Mouse (Mus musculus): ENCODE measurements around the gene Zfp638.
A peak's percentile ranks its signal among the peaks of the same experiment; 100 is the strongest.

Zfp638 gene

GRCm38 (mm10) chr6:83888802-83889201, 21.9 kb downstream of the Zfp638 start:
- no peak for DNase-seq (ENCODE audit: extremely low read depth, insufficient read length, low spot score)

- DNase-seq (ENCODE audit: extremely low read depth, insufficient read length, low spot score), result no peak
Observed at GRCm38 (mm10) chr6:83890281-83891015, 23.5 kb downstream of the Zfp638 start.

GRCm38 (mm10) chr6:83891251-83891650, 24.3 kb downstream of the Zfp638 start:
- DNase-seq (ENCODE audit: extremely low read depth, insufficient read length, low spot score), result no peak

GRCm38 (mm10) chr6:83891687-83892086, 24.8 kb downstream of the Zfp638 start:
- DNase-seq (ENCODE audit: extremely low read depth, insufficient read length, low spot score), result no peak

- no peak for DNase-seq (ENCODE audit: extremely low read depth, insufficient read length, low spot score)
Observed at GRCm38 (mm10) chr6:83893086-83893485, 26.2 kb downstream of the Zfp638 start.

GRCm38 (mm10) chr6:83893584-83893983, 26.7 kb downstream of the Zfp638 start:
- DNase-seq (ENCODE audit: extremely low read depth, insufficient read length, low spot score), result no peak

GRCm38 (mm10) chr6:83899142-83899541, 32.2 kb downstream of the Zfp638 start:
- DNase-seq (ENCODE audit: extremely low read depth, insufficient read length, low spot score), result no peak

- DNase-seq (ENCODE audit: extremely low read depth, insufficient read length, low spot score), result no peak
Observed at GRCm38 (mm10) chr6:83905276-83905675, 38.4 kb downstream of the Zfp638 start.

- DNase-seq (ENCODE audit: extremely low read depth, insufficient read length, low spot score), result no peak
Observed at GRCm38 (mm10) chr6:83906659-83907058, 39.8 kb downstream of the Zfp638 start.

GRCm38 (mm10) chr6:83908386-83908785, 41.5 kb downstream of the Zfp638 start:
- no peak for DNase-seq (ENCODE audit: extremely low read depth, insufficient read length, low spot score)

- no peak for DNase-seq (ENCODE audit: extremely low read depth, insufficient read length, low spot score)
Observed at GRCm38 (mm10) chr6:83913710-83914109, 46.8 kb downstream of the Zfp638 start.

GRCm38 (mm10) chr6:83914183-83914719, 47.3 kb downstream of the Zfp638 start:
- peak; percentile 92 for DNase-seq (ENCODE audit: extremely low read depth, insufficient read length, low spot score)

- DNase-seq (ENCODE audit: extremely low read depth, insufficient read length, low spot score), result no peak
Observed at GRCm38 (mm10) chr6:83914720-83915271, 47.9 kb downstream of the Zfp638 start.

GRCm38 (mm10) chr6:83927418-83927817, 60.5 kb downstream of the Zfp638 start:
- DNase-seq (ENCODE audit: extremely low read depth, insufficient read length, low spot score), result no peak

- DNase-seq (ENCODE audit: extremely low read depth, insufficient read length, low spot score), result no peak
Observed at GRCm38 (mm10) chr6:83928225-83928624, 61.3 kb downstream of the Zfp638 start.

- DNase-seq (ENCODE audit: extremely low read depth, insufficient read length, low spot score), result no peak
Observed at GRCm38 (mm10) chr6:83939492-83939891, 72.6 kb downstream of the Zfp638 start.

GRCm38 (mm10) chr6:83942806-83943205, 75.9 kb downstream of the Zfp638 start:
- no peak for DNase-seq (ENCODE audit: extremely low read depth, insufficient read length, low spot score)

- DNase-seq (ENCODE audit: extremely low read depth, insufficient read length, low spot score), result no peak
Observed at GRCm38 (mm10) chr6:83953603-83954002, 86.7 kb downstream of the Zfp638 start.

GRCm38 (mm10) chr6:83987642-83988041, 120.7 kb downstream of the Zfp638 start:
- DNase-seq (ENCODE audit: extremely low read depth, insufficient read length, low spot score), result no peak

- DNase-seq (ENCODE audit: extremely low read depth, insufficient read length, low spot score), result peak; percentile 48
Observed at GRCm38 (mm10) chr6:84002716-84003115, 135.8 kb downstream of the Zfp638 start.

- no peak for DNase-seq (ENCODE audit: extremely low read depth, insufficient read length, low spot score)
Observed at GRCm38 (mm10) chr6:84004295-84004694, 137.4 kb downstream of the Zfp638 start.

Data from 3134 (cell line).